Comparison of ENCODE assay signal across 25 mouse cellular contexts in genomic region chr17:86788316-86788715, GRCm38 (mm10). TPM values are rescaled to one million over a fixed set of nuclear protein-coding genes. Genes with fewer than 3 reads are reported as not detected.
DNase-seq lines count a peak whose midpoint lies in the region; ATAC-seq and TF ChIP-seq lines count a peak whose summit lies in the region.
"Had no signal": no experiment of that assay in that cellular context is flagged by ENCODE, and none has a peak within 500 bp of the region (broad histone marks: within the 10 kb centered on the region; RNA-seq: fewer than 3 reads in every experiment).

No protein-coding gene starts in this region.

- H3K4me3 ChIP-seq in hindbrain, embryonic 16.5 days (ENCODE audit: low read length) = no peak overlapping the region
- H3K4me3 ChIP-seq in hindbrain, postnatal 0 days (ENCODE audit: low read length) = no peak overlapping the region
- H3K4me3 ChIP-seq in lung, embryonic 15.5 days = no peak overlapping the region
- H3K4me3 ChIP-seq in lung, adult 2 months (replicated peaks; ENCODE audit: extremely low read depth, low read depth, low read length) = no peak overlapping the region
- no peak overlapping the region for H3K4me3 ChIP-seq in liver, postnatal 0 days (ENCODE audit: low read depth, low read length)
- H3K4me3 ChIP-seq: embryonic facial prominence, embryonic 13.5 days; erythroblast, embryonic 14.5 days; forebrain, embryonic 12.5 days; heart, embryonic 13.5 days; left cerebral cortex, adult 2 months; liver, embryonic 13.5 days; neural tube, embryonic 15.5 days had no signal

- no peak for TF ChIP-seq POLR2A in lung, adult 2 months (IDR thresholded peaks at IDR 0.05; ENCODE audit: borderline replicate concordance, extremely low read depth, low read depth, low read length)

- 84% methylated on average over 6 of the region's 6 CpGs for WGBS in hindbrain, embryonic 16.5 days
- WGBS in hindbrain, postnatal 0 days = 73% methylated on average over 6 of the region's 6 CpGs
- WGBS in lung, embryonic 15.5 days = 39% methylated on average over 6 of the region's 6 CpGs
- 27% methylated on average over 6 of the region's 6 CpGs for WGBS in lung, adult 2 months
- 50% methylated on average over 6 of the region's 6 CpGs for WGBS in liver, postnatal 0 days (ENCODE audit: insufficient replicate concordance)

- H3K27me3 ChIP-seq in hindbrain, embryonic 16.5 days (replicated peaks; ENCODE audit: control insufficient read depth, insufficient read depth, low read length) = no peaks in the 10 kb centered on the region
- no peaks in the 10 kb centered on the region for H3K27me3 ChIP-seq in hindbrain, postnatal 0 days (ENCODE audit: insufficient read depth, low read length)
- H3K27me3 ChIP-seq in lung, embryonic 15.5 days = no peaks in the 10 kb centered on the region
- no peaks in the 10 kb centered on the region for H3K27me3 ChIP-seq in liver, postnatal 0 days (ENCODE audit: insufficient read depth, low read length)
- H3K27me3 ChIP-seq: embryonic facial prominence, embryonic 13.5 days; forebrain, embryonic 12.5 days; liver, embryonic 13.5 days; neural tube, embryonic 15.5 days had no signal

- H3K36me3 ChIP-seq in hindbrain, embryonic 16.5 days (ENCODE audit: control insufficient read depth, insufficient read depth, low read length) = no peaks in the 10 kb centered on the region
- H3K36me3 ChIP-seq in hindbrain, postnatal 0 days (ENCODE audit: insufficient read depth, low read length) = no peaks in the 10 kb centered on the region
- H3K36me3 ChIP-seq in lung, embryonic 15.5 days = no peaks in the 10 kb centered on the region
- H3K36me3 ChIP-seq in liver, postnatal 0 days (replicated peaks; ENCODE audit: insufficient read depth, low read length) = 0 out of 2 replicates have a peak, but pooled peaks cover 6% of the 10 kb centered on the region
- H3K36me3 ChIP-seq: embryonic facial prominence, embryonic 13.5 days; forebrain, embryonic 12.5 days; heart, embryonic 13.5 days; liver, embryonic 13.5 days; neural tube, embryonic 15.5 days had no signal

- peak overlapping the region; percentile 14; the same call in 1 of the 2 replicates for H3K27ac ChIP-seq in hindbrain, embryonic 16.5 days (ENCODE audit: low read depth, low read length)
- H3K27ac ChIP-seq in hindbrain, postnatal 0 days = no peak overlapping the region
- H3K27ac ChIP-seq in lung, embryonic 15.5 days = no peak overlapping the region
- H3K27ac ChIP-seq in liver, postnatal 0 days (ENCODE audit: low read depth) = no peak overlapping the region
- H3K27ac ChIP-seq: embryonic facial prominence, embryonic 13.5 days; forebrain, embryonic 12.5 days; heart, embryonic 13.5 days; left cerebral cortex, adult 2 months; liver, embryonic 13.5 days; macrophage; neural tube, embryonic 15.5 days had no signal

- TF ChIP-seq CTCF in hindbrain, postnatal 0 days (IDR thresholded peaks at IDR 0.05; ENCODE audit: low read depth) = no peak
- no peak for TF ChIP-seq CTCF in lung, adult 2 months (IDR thresholded peaks at IDR 0.05; ENCODE audit: insufficient read depth, low read length)
- TF ChIP-seq CTCF in liver, postnatal 0 days (IDR thresholded peaks at IDR 0.05; ENCODE audit: low read depth) = no peak

- no peak for TF ChIP-seq EP300 in liver, postnatal 0 days (IDR thresholded peaks at IDR 0.05; ENCODE audit: low read depth)

- no peak overlapping the region for H3K4me2 ChIP-seq in hindbrain, embryonic 16.5 days (ENCODE audit: low read length)
- H3K4me2 ChIP-seq in hindbrain, postnatal 0 days (ENCODE audit: low read depth, low read length) = no peak overlapping the region
- no peak overlapping the region for H3K4me2 ChIP-seq in lung, embryonic 15.5 days
- H3K4me2 ChIP-seq in liver, postnatal 0 days (ENCODE audit: low read depth, low read length) = no peak overlapping the region
- H3K4me2 ChIP-seq: embryonic facial prominence, embryonic 13.5 days; forebrain, embryonic 12.5 days; heart, embryonic 13.5 days; liver, embryonic 13.5 days; midbrain, embryonic 11.5 days; neural tube, embryonic 15.5 days had no signal

- H3K9ac ChIP-seq in hindbrain, embryonic 16.5 days (ENCODE audit: low read depth, low read length) = no peak overlapping the region
- no peak overlapping the region for H3K9ac ChIP-seq in hindbrain, postnatal 0 days (replicated peaks; ENCODE audit: low read length)
- H3K9ac ChIP-seq in lung, embryonic 15.5 days = no peak overlapping the region
- no peak overlapping the region for H3K9ac ChIP-seq in liver, postnatal 0 days (replicated peaks)
- H3K9ac ChIP-seq: embryonic facial prominence, embryonic 13.5 days; forebrain, embryonic 12.5 days; heart, embryonic 13.5 days; liver, embryonic 13.5 days; neural tube, embryonic 15.5 days had no signal

- peak; percentile 21 to 44 for DNase-seq in adrenal gland, adult (ENCODE audit: inconsistent age in 2 of 2, low spot score in 1 of 2)
- no peak for DNase-seq in adrenal gland, adult 8-10 months
- DNase-seq in hindbrain, postnatal 0 days (ENCODE audit: low spot score) = no peak
- DNase-seq in lung, adult 2 months = no peak
- no peak for DNase-seq in liver, postnatal 0 days
- DNase-seq: adrenal gland, postnatal 25 days; cerebellum, adult 9-10 months; embryo, embryonic 11 days; heart, postnatal 14 days; liver, embryonic 13.5 days; right cerebral cortex, adult 18-20 months; right cerebral cortex, postnatal 4 days; thymus, adult 18-20 months; thymus, postnatal 4 days had no signal

- no peaks in the 10 kb centered on the region for H3K4me1 ChIP-seq in hindbrain, embryonic 16.5 days (ENCODE audit: control insufficient read depth, insufficient read depth, low read depth, low read length)
- 0 out of 2 replicates have a peak, but pooled peaks cover 5% of the 10 kb centered on the region for H3K4me1 ChIP-seq in hindbrain, postnatal 0 days (ENCODE audit: insufficient read depth, low read length)
- H3K4me1 ChIP-seq in lung, embryonic 15.5 days = peaks cover 37% of the 10 kb centered on the region
- peaks cover 59% of the 10 kb centered on the region for H3K4me1 ChIP-seq in lung, adult 2 months (ENCODE audit: control insufficient read depth, insufficient read depth, low read length)
- peaks cover 7% of the 10 kb centered on the region for H3K4me1 ChIP-seq in liver, postnatal 0 days (ENCODE audit: insufficient read depth)
- H3K4me1 ChIP-seq: liver, embryonic 13.5 days had no signal

- ATAC-seq in hindbrain, embryonic 16.5 days = no peak
- no peak for ATAC-seq in hindbrain, postnatal 0 days
- 0 out of 2 replicates have a peak, but pooled peaks have one; percentile 8 for ATAC-seq in lung, embryonic 15.5 days (ENCODE audit: borderline replicate concordance, extremely low read depth, low FRiP score, low TSS enrichment)
- peak; percentile 60 for ATAC-seq in megakaryocyte progenitor cell, adult 5-6 weeks (replicated peaks; ENCODE audit: poor library complexity)
- ATAC-seq in liver, postnatal 0 days = no peak

- no peaks in the 10 kb centered on the region for H3K9me3 ChIP-seq in hindbrain, embryonic 16.5 days (ENCODE audit: control insufficient read depth, low read length)
- no peaks in the 10 kb centered on the region for H3K9me3 ChIP-seq in hindbrain, postnatal 0 days (ENCODE audit: low read length)
- H3K9me3 ChIP-seq in lung, embryonic 15.5 days = no peaks in the 10 kb centered on the region
- no peaks in the 10 kb centered on the region for H3K9me3 ChIP-seq in liver, postnatal 0 days (ENCODE audit: low read length)
- H3K9me3 ChIP-seq: embryonic facial prominence, embryonic 13.5 days; forebrain, embryonic 12.5 days; heart, embryonic 13.5 days; liver, embryonic 13.5 days; neural tube, embryonic 15.5 days had no signal

RNA-seq across cellular contexts. Expression of gene Epas1, which starts 34.8 kb away (rescaled TPM):
- 100 to 1,000 TPM; 204 to 224 (median 215) TPM for total RNA-seq in adrenal gland, adult 8-10 months (2022)
- 5.7 and 8.4 TPM in 2 replicates for polyA plus RNA-seq in hindbrain, embryonic 16.5 days (2015; fragmentation: Nextera tagmentation; extraction: Ambion mirVana)
- total RNA-seq in hindbrain, postnatal 0 days (2014; rRNA removed) = 16.7 and 18.1 TPM in 2 replicates
- 5.3 and 5.6 TPM in 2 replicates for polyA plus RNA-seq in hindbrain, postnatal 0 days (2015; fragmentation: Nextera tagmentation; extraction: Ambion mirVana)
- polyA plus RNA-seq in lung, embryonic 15.5 days (2015; fragmentation: Nextera tagmentation; extraction: Ambion mirVana) = 8.8 and 10.1 TPM in 2 replicates
- polyA plus RNA-seq in lung, adult 2 months (2012; rRNA removed) = 777 and 943 TPM in 2 replicates
- total RNA-seq in megakaryocyte progenitor cell, adult 5-6 weeks (2015) = 0.02 TPM in 1 of 2 replicates, not detected in the other
- total RNA-seq in megakaryocyte progenitor cell, adult 5-6 weeks (2017) = not detected in 2 replicates
- polyA plus RNA-seq in liver, postnatal 0 days (2015; fragmentation: Nextera tagmentation; extraction: Ambion mirVana) = 7.5 and 8.2 TPM in 2 replicates

Comparison
In these comparisons a context has a peak if more than half of its experiments do, and no peak if none do; other contexts are left out.
1. DNase-seq: peak in adrenal gland, adult (2 of 2); none in adrenal gland, adult 8-10 months (single experiment), hindbrain, postnatal 0 days (single experiment), lung, adult 2 months (single experiment) and liver, postnatal 0 days (single experiment).
2. RNA of gene Epas1, which starts 34.8 kb away (polyA plus RNA-seq): 777 to 943 TPM in lung, adult 2 months; 8.8 to 10.1 TPM in lung, embryonic 15.5 days, 7.5 to 8.2 TPM in liver, postnatal 0 days, 5.7 to 8.4 TPM in hindbrain, embryonic 16.5 days and 5.3 to 5.6 TPM in hindbrain, postnatal 0 days; every median in the first group is over 10 times any median in the second.
3. ATAC-seq: peak in lung, embryonic 15.5 days (single experiment) and megakaryocyte progenitor cell, adult 5-6 weeks (single experiment); none in hindbrain, embryonic 16.5 days (single experiment), hindbrain, postnatal 0 days (single experiment) and liver, postnatal 0 days (single experiment).